Mouse (Mus musculus): ENCODE measurements around the gene Baiap2l1. TPM values are rescaled to one million over a fixed set of nuclear protein-coding genes. Genes with fewer than 3 reads are reported as not detected.

Gene Baiap2l1
- polyA plus RNA-seq, 1 experiment = 10.7 TPM

DNA sequence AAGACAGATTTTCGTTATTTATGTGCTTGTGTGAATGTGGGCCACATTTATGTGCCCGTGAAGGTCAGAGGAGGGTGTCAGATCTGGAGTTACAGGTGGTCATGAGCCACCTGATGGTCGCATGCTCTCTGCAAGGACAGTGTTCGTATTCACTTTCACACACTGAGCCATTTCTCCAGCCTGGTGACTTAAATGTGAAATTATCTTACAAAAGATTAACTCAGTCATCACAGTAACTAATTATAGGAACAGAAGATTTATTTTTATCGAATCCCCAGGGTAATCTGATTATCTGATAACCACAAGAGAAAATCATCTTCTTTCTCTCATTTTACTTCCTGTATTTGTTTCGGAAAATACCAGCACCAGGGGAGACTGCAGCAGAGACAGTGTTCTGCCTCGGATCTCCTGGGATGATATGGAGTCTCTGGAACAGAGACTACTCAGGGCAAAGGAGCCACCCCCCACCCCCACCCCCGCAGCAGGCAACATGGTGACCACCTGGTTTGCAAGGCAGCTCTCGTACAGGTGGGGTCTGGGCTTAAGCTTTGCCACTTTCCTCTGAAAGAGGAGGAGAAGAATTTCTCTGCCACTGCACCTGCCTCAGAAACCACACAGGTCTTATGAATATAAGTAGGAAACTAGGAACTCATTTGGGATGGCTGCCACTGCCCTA is 71.2 kb downstream of the Baiap2l1 start:
- no peaks in the 10 kb centered on the region for H3K27me3 ChIP-seq (replicated peaks; ENCODE audit: control insufficient read depth, insufficient read depth, low read length)
- no peak overlapping the region for H3K4me3 ChIP-seq (ENCODE audit: insufficient read depth, low read depth, low read length)
- no peak overlapping the region for H3K27ac ChIP-seq (ENCODE audit: insufficient read depth, low read depth, low read length)
- WGBS = 60% methylated on average over 9 of the region's 9 CpGs
- no peaks in the 10 kb centered on the region; the same call in 1 of the 2 replicates for H3K36me3 ChIP-seq (ENCODE audit: control insufficient read depth, insufficient read depth, low read length)
- DNase-seq = no peak
- H3K4me1 ChIP-seq (ENCODE audit: control insufficient read depth, insufficient read depth, low read length) = no peaks in the 10 kb centered on the region
- TF ChIP-seq CTCF (conservative IDR thresholded peaks at IDR 0.05; ENCODE audit: insufficient read depth, insufficient read length, low read depth, low read length) = no peak
- no peak for TF ChIP-seq POLR2A (IDR thresholded peaks at IDR 0.05; ENCODE audit: low read depth, low read length)

DNA sequence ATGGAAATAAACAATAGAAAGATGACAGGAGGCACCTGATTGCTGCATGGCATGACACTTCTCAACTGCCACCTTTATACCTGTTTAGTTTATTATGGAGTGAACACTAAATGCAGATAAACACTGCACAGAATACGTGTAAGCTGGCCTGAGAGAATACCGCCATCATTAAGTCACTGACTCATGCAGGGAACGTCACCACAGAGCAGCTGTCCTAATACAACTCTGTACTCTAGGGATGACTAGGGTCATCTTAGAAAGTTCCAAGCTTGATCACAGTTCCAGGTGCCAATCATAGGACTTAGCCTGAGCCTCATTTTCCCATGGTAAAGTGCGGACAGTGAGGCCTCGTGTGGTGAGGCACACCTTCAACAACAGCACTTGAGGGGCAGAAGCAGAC is 73.3 kb downstream of the Baiap2l1 start:
- Histone ChIP-seq H3K27me3 (replicated peaks; ENCODE audit: control insufficient read depth, insufficient read depth, low read length) (no peaks in the 10 kb centered on the region), H3K27ac (ENCODE audit: insufficient read depth, low read depth, low read length) (no peak overlapping the region), H3K4me1 (ENCODE audit: control insufficient read depth, insufficient read depth, low read length) (no peaks in the 10 kb centered on the region), H3K4me3 (ENCODE audit: insufficient read depth, low read depth, low read length) (no peak overlapping the region), H3K36me3 (ENCODE audit: control insufficient read depth, insufficient read depth, low read length) (no peaks in the 10 kb centered on the region; the same call in 1 of the 2 replicates)
- no peak for DNase-seq
- whole genome bisulfite sequencing = 83% methylated on average over 5 of the region's 5 CpGs
- no peak for TF ChIP-seq CTCF (conservative IDR thresholded peaks at IDR 0.05; ENCODE audit: insufficient read depth, insufficient read length, low read depth, low read length)
- TF ChIP-seq POLR2A (IDR thresholded peaks at IDR 0.05; ENCODE audit: low read depth, low read length) = no peak

DNA sequence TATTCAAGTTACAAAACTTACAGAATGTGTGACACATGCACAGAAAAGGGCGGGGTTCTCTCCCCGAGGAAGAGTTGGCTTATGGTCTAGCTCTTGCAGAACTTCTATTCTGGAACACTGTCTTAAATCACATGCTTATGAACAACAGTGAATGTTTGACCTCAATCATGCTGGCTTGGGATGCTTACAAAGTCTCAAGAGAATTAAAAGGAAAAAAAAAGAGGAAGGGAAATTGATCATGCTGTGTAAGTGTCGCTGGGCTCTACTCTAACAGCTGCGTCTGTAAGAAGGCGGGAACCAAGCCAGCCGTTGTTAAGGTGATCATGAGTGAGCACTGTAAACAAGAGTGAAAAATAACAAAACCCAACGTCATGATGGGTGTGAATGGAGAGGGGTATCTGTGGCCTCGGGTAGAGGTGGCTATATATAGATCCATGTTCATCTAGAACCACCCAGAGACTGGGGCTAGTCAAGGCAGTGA is 74.3 kb downstream of the Baiap2l1 start:
- Histone ChIP-seq H3K36me3 (ENCODE audit: control insufficient read depth, insufficient read depth, low read length) (no peaks in the 10 kb centered on the region; the same call in 1 of the 2 replicates), H3K4me3 (ENCODE audit: insufficient read depth, low read depth, low read length) (no peak overlapping the region), H3K27me3 (replicated peaks; ENCODE audit: control insufficient read depth, insufficient read depth, low read length) (no peaks in the 10 kb centered on the region), H3K27ac (ENCODE audit: insufficient read depth, low read depth, low read length) (no peak overlapping the region), H3K4me1 (ENCODE audit: control insufficient read depth, insufficient read depth, low read length) (no peaks in the 10 kb centered on the region)
- 51% methylated on average over 8 of the region's 8 CpGs for WGBS
- DNase-seq = no peak
- no peak for TF ChIP-seq POLR2A (IDR thresholded peaks at IDR 0.05; ENCODE audit: low read depth, low read length)
- no peak for TF ChIP-seq CTCF (conservative IDR thresholded peaks at IDR 0.05; ENCODE audit: insufficient read depth, insufficient read length, low read depth, low read length)

DNA sequence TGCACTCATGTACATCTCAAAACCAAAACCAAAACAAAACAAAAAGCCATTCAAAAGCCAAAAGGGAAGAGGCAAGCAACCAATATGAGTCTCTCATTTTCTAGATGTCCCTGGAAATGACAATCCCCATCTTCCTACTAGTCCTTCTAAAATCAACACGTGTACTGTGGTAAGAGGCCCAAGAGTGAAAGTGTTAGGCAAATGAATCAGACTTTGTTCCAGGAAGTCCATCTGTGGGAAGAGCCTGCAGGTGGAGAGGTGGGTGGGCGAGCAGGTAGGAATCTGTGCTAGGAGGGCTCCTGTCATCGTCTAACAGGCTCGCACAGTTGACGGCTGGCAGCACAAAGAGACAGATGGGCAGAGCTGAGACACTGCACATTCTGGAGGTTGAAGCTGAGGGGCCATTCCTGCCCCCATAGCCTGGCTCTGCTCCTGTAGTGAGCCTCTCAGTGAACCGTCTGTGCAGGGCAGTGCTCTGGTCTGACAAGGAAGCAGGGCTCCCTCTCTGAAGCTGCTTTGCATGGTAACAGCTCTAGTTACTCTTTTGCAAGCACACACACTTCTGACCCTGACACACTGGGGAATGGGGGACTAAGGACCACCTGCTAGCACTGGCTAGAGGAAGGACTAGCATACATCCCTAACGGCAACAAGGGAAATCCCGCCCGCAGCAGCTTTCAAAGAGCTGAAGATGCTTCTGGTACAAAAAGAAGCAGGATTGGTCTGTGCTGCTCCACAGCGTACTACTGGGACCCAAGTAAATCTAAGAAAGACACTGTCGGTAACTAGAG is 75.2 kb downstream of the Baiap2l1 start:
- H3K27me3 ChIP-seq (replicated peaks; ENCODE audit: control insufficient read depth, insufficient read depth, low read length) = no peaks in the 10 kb centered on the region
- H3K4me1 ChIP-seq (ENCODE audit: control insufficient read depth, insufficient read depth, low read length) = no peaks in the 10 kb centered on the region
- H3K4me3 ChIP-seq (ENCODE audit: insufficient read depth, low read depth, low read length) = no peak overlapping the region
- no peak for TF ChIP-seq POLR2A (IDR thresholded peaks at IDR 0.05; ENCODE audit: low read depth, low read length)
- no peak for TF ChIP-seq CTCF (conservative IDR thresholded peaks at IDR 0.05; ENCODE audit: insufficient read depth, insufficient read length, low read depth, low read length)
- 85% methylated on average over 11 of the region's 11 CpGs for WGBS
- no peak for DNase-seq
- H3K27ac ChIP-seq (ENCODE audit: insufficient read depth, low read depth, low read length) = no peak overlapping the region
- H3K36me3 ChIP-seq (ENCODE audit: control insufficient read depth, insufficient read depth, low read length) = no peaks in the 10 kb centered on the region; the same call in 1 of the 2 replicates

DNA sequence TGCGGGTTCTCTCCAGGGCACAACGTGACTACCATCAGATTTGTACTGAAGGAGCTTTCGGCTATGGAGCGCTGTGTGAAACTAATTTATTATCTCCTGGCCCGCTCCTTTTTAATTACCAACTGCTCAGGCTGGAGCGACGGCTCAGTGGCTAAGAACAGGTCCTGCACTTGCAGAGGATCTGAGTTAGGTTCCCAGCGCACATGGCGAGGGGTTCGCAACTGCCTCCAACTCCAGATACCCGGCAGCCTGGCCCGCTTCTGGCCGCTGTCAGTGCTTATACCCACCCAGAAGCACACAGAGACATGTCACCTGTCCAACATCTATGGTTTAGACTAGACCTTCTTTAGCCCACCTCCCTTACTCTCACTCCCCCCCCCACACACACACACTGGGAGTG is 78.0 kb downstream of the Baiap2l1 start:
- no peak for TF ChIP-seq POLR2A (IDR thresholded peaks at IDR 0.05; ENCODE audit: low read depth, low read length)
- TF ChIP-seq CTCF (conservative IDR thresholded peaks at IDR 0.05; ENCODE audit: insufficient read depth, insufficient read length, low read depth, low read length) = no peak
- DNase-seq = no peak
- WGBS = 93% methylated on average over 13 of the region's 13 CpGs
- Histone ChIP-seq H3K4me1 (ENCODE audit: control insufficient read depth, insufficient read depth, low read length) (no peaks in the 10 kb centered on the region), H3K27me3 (replicated peaks; ENCODE audit: control insufficient read depth, insufficient read depth, low read length) (no peaks in the 10 kb centered on the region), H3K36me3 (ENCODE audit: control insufficient read depth, insufficient read depth, low read length) (no peaks in the 10 kb centered on the region; the same call in 1 of the 2 replicates), H3K27ac (ENCODE audit: insufficient read depth, low read depth, low read length) (no peak overlapping the region), H3K4me3 (ENCODE audit: insufficient read depth, low read depth, low read length) (no peak overlapping the region)

DNA sequence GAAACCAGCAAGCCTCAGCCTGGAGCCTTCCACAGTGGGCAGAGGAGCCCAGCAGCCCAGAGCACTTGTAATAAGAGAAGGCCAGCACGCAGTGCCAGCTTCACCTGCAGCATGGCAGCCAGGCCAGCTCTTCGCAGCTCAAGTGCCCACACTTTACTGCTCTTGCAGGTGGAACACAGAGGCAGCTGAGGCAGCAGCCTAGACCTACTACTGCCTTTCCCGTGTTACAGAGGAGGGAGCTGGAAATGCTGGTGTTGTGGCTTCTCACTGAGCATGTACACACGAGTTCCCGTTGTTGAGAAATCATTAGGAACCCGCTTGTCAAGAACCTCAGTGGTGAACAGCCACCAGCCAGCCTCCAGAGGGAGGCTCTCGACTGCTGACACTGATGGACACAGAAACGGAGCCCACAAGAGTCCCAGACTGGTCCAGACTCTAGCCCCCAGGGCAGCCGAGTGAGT is 78.8 kb downstream of the Baiap2l1 start:
- Histone ChIP-seq H3K4me3 (ENCODE audit: insufficient read depth, low read depth, low read length) (no peak overlapping the region), H3K27ac (ENCODE audit: insufficient read depth, low read depth, low read length) (no peak overlapping the region), H3K27me3 (replicated peaks; ENCODE audit: control insufficient read depth, insufficient read depth, low read length) (no peaks in the 10 kb centered on the region), H3K36me3 (ENCODE audit: control insufficient read depth, insufficient read depth, low read length) (no peaks in the 10 kb centered on the region; the same call in 1 of the 2 replicates), H3K4me1 (ENCODE audit: control insufficient read depth, insufficient read depth, low read length) (no peaks in the 10 kb centered on the region)
- 74% methylated on average over 9 of the region's 9 CpGs for WGBS
- TF ChIP-seq POLR2A (IDR thresholded peaks at IDR 0.05; ENCODE audit: low read depth, low read length) (no peak), CTCF (conservative IDR thresholded peaks at IDR 0.05; ENCODE audit: insufficient read depth, insufficient read length, low read depth, low read length) (no peak)
- DNase-seq = no peak

Measured in kidney, adult 2 months (tissue).